Mouse (Mus musculus) urinary bladder, postnatal 4 days (tissue): ENCODE data around the gene Gm17622.

ENCODE experiments used
- DNase-seq, 2 experiments: peaks; one replicate each; pipeline ENCODE4 v3.0.0; 2021 to 2022; ENCODE audit warnings: low spot score in 2 of 2

Gm17622 gene

GRCm38 (mm10) chr13:96510635-96511034 lies 20.1 kb downstream of the Gm17622 start:
- no peak for DNase-seq

GRCm38 (mm10) chr13:96511262-96511661 lies 20.7 kb downstream of the Gm17622 start:
- DNase-seq = no peak

DNA sequence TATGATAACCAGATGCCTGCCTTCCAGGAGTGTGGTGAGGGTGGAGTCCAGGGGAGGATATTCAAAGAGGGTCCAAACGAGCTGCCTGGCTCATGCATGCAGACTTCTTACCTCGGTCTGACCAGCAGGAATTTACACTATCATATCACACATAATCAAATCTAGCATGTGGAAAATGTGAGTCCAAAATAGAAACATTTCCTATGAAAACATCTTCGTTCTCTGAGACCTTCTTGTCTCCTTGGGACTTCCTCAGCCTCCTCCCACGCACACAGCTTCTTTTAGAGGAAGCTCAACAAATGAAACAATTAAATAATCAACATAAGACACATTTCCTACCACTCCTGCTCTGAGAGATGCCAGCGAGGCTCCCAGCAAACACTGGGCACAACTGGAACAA lies 21.4 kb downstream of the Gm17622 start:
- DNase-seq = no peak

DNA sequence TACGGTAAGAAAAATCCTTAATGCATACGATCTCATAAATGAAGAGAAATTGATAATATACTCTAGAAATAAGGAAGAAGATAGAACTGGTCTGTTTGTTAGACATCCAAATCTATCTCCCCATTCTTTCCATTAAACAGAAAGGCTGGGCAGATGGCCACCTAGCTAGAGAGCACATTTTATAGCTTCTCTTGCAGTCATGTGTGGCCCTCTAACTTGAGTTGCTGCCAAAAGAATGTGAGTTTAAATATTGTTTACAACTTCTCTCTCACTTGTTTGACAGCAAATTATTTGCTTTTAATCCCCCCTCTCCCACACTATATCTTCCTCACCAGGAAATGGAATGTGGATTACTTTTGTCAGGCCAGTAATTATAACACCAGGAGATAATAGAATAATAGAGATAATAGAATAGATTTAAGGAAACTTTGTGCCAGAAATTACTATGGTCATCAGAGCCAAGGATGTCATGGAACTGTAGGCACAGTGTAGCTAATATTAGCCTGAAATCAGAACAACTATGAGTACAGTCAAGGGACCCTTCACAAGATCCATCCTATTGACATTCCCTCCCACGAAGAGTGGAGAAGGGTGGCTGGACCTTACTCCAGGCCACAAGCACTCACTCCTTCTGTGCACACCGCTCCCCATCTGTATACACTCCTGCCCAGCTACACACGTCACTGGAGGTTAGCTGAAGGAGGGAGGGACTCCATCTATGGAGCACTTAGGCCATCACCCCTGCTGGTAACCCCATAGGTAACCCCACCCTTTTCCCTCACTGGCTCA lies 23.8 kb downstream of the Gm17622 start:
- DNase-seq = no peak

DNA sequence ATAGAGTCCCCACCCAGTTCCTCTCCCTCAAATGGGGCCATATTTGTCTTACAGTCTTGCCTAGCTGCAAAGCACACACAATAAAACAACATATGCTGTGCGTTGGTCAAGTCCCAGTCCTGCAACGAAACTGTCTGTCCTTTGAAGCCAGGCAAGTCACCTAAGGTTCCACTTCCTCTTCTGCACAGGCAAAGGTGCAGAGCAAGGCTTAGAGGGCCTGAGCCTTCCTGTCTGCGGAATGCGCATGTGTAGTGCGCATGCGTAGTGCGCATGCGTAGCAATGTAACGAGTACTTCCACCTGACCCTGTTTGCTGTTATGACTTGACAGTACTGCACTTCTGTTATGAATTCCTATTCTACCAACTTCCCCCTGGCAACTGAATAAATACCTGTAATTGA lies 25.7 kb downstream of the Gm17622 start:
- no peak for DNase-seq

DNA sequence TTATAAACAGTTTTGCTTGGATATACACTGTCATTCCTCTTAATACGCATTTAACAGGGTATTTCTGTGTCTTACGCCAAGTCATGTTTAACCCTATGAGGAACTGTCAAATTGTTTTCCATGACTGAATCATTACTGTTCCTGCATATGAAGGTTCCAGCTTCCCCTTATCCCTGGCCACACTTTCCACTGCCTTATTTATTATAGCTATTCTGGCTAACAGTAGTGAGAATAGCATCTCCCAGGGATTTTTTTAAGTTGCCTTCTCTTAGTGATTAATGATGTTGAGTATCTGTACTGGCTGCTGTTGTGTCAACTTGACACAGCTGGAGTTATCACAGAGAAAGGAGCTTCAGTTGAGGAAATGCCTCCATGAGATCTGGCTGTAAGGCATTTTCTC lies 26.8 kb downstream of the Gm17622 start:
- DNase-seq = no peak

DNA sequence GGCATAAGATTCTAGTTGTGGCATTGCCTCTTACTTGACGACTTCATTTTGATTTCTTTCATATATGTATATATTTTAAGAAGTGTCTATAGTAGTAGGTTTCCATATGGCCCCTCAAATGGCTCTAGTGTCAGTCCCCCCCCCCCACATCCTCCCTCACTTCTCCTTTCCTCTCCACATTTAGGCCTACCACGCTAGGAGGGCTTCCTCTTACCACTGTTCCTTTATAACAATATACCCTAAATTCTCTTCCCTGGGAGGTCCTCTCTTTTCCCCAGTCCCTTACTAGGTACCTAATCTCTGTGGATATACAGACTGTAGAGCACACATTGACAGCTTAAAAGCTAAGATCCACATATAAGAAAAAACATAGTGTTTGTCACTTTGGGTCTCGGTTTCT lies 30.8 kb downstream of the Gm17622 start:
- no peak for DNase-seq

DNA sequence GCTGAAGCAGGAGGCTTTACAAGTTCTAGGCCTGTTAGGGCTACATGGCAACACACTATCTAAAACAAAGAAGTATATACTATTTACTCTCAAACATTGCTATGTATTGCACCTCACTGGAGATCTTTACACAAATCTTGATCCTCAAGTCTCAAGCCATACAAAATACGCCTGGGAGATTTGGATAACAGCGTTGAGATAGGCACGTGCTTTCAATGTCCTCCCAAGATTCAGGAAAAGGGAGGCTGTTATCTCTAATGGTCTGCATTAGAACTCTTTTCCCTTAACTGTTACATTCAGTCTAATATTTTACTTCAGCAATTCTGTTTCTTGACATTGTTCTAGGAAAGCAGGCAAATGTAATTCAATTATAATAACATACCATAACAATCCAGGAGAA lies 36.5 kb downstream of the Gm17622 start:
- no peak for DNase-seq

DNA sequence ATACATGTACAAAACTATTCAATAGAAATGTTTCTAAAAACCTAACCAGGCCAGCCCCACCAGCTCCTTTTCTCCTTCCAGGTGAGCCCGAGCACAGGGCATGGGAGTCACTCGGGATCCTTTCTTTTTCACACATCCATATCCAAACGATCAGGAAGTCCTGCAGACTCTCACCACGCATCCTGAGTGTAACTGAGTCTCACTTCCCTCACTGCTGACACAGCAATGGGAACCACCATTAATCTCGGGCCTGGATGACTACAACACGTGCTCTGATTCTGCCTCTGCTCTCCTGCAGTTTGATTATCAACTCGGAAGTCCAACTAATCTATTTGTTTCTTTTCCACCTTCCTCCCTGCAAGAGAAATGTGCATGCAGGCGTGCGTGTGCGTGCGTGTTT lies 37.3 kb downstream of the Gm17622 start:
- DNase-seq = no peak

DNA sequence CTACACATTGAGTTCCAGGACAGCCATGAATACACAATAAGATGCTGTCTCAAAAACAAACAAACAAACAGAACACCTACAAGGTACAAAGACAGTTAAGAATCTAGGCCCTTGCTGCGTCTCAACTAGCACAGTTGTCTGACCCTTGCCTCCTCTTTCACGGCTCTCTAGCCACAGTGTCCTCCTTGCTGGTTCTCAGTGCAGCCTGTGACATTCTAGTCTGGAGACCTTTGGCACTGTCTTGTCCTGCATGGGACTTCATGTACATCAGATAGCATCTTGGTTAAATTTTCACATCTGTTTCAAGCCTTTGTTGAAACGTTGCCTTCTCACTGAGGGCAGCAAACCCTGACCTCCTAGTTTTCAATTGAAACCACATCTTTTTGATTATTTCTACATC lies 38.2 kb downstream of the Gm17622 start:
- DNase-seq = no peak

GRCm38 (mm10) chr13:96529542-96529941 lies 39.0 kb downstream of the Gm17622 start:
- no peak for DNase-seq

- no peak for DNase-seq
Observed at GRCm38 (mm10) chr13:96530064-96530463, 39.5 kb downstream of the Gm17622 start.

GRCm38 (mm10) chr13:96532176-96532575 lies 41.6 kb downstream of the Gm17622 start:
- no peak for DNase-seq

DNA sequence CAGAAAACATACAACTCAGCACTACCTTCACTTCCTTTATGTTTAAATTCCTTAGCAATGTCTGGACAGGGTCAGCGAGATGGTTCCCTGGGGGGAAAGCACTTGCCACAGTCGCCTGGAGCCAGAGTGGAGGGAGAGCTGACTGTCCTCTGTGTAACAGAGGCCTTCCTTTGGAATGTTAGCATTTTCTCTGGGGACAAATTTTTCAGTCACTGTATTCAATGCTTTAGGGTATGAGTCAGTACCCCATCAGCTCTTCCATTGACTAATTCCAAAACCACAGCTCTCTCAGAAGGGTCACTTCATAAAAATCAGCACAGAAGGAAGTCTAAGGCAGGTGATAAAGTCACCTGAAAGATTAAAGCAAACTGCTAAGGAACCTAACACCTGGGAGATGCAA lies 43.2 kb downstream of the Gm17622 start:
- no peak for DNase-seq

DNA sequence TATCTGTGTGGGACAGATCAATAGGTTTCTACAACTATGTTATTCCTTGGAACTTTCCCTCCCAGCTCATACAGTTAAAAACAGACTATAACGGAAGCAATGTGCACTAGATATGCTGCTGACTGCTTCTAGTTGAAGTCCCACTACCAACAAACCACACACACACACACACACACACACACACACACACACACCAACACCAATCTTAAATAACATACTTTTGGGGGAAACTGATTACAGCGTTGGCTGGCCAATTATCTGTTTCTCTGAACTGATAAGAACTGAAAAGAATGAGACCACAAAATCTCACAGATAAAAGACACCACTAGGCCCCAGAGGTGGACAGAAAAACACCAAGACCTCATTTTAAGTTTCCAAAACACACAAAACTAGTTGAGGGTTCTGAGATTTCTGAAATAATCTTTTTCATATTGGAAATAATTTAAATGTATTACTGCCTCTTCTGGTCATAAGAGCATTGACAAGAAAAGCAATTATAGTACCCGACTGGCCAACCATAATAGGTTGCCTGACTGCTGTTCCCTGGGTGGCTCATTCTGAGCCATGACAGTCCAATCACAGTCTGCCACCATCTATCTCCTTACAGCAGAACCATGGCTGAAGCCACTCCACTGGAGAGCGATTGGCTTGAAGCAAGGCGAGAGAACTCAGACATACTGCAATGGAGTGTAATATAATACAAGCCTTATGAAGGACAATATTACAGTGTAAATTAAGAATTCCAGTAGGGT lies 46.5 kb downstream of the Gm17622 start:
- DNase-seq = no peak

DNA sequence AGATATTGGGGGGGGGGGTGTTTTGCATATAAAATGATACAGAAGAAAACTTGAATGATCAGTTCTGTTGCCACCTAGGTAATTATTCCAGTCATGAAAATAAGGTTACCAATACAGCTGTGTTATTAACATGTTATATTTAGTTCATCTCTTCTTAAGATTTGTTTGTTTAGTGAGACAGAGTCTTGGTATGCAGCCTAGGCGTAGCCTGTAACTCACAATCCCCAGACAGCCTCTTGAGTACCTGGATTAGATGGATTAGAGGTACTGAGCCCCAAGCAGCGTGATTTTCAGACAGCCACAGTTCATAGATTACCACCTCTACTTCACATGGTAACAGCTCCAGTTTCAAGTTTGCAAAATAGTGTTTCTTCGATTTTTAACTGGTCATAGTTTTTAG lies 47.6 kb downstream of the Gm17622 start:
- DNase-seq = no peak
